Mouse (Mus musculus) stomach, embryonic 16.5 days (tissue): ENCODE data around the gene Psma3. TPM values are rescaled to one million over a fixed set of nuclear protein-coding genes. Genes with fewer than 3 reads are reported as not detected.

Experiments
- ATAC-seq: fragments of 200-750 bp; cut with Nextera tagmentation; 2 replicates; pipeline ENCODE4 v1.8.0; 2017; ENCODE audit warnings: moderate number of reproducible peaks, moderate TSS enrichment; ENCODE audit not compliant: insufficient read depth, low FRiP score
- H3K27ac ChIP-seq: fragments of 300-500 bp; sonication (generic); 2 replicates; pipeline ENCODE4 v1.5.1; 2014; ENCODE audit warnings: low read length
- H3K27me3 ChIP-seq: fragments of 300-500 bp; sonication (generic); 2 replicates; pipeline ENCODE4 v1.6.1; 2014; ENCODE audit warnings: low read length, control low read depth, mixed read lengths; ENCODE audit not compliant: control insufficient read depth, insufficient read depth
- H3K36me3 ChIP-seq: fragments of 300-500 bp; sonication (generic); 2 replicates; pipeline ENCODE4 v1.6.1; 2014; ENCODE audit warnings: low read length; ENCODE audit not compliant: control insufficient read depth, insufficient read depth
- H3K4me1 ChIP-seq: fragments of 300-500 bp; sonication (generic); 2 replicates; pipeline ENCODE4 v1.6.1; 2014; ENCODE audit warnings: low read length, control low read depth, mixed read lengths; ENCODE audit not compliant: control insufficient read depth, insufficient read depth
- H3K4me2 ChIP-seq: fragments of 300-500 bp; sonication (generic); 2 replicates; pipeline ENCODE4 v1.6.1; 2014; ENCODE audit warnings: low read depth, low read length, mixed read lengths
- H3K4me3 ChIP-seq: fragments of 300-500 bp; sonication (generic); replicated peaks from 2 replicates; pipeline ENCODE4 v1.5.1; 2014; ENCODE audit warnings: mild to moderate bottlenecking, low read length
- H3K9ac ChIP-seq: fragments of 300-500 bp; sonication (generic); 2 replicates; pipeline ENCODE4 v1.6.1; 2014; ENCODE audit warnings: low read length
- H3K9me3 ChIP-seq: fragments of 300-500 bp; sonication (generic); replicated peaks from 2 replicates; pipeline ENCODE4 v1.6.1; 2016; ENCODE audit warnings: low read length, control low read depth; ENCODE audit not compliant: control insufficient read depth
- WGBS: fragments of 180-500 bp; shearing (Covaris S2); extraction: QIAGEN DNeasy Blood & Tissue Kit; methylation state at CpG from one replicate; pipeline ENCODE4 v1.1.7; 2014; 5-methylcytosine and 5-hydroxymethylcytosine counted together
- polyA plus RNA-seq: library from polyadenylated mRNA; unstranded; fragments of >200 nt; fragmentation: Nextera tagmentation; extraction: Ambion mirVana; gene quantifications from 2 replicates; pipeline ENCODE4 v1.2.1, GENCODE M21; 2015

Gene Psma3
- polyA plus RNA-seq, 1 experiment from 2014 or later: 542 TPM

DNA sequence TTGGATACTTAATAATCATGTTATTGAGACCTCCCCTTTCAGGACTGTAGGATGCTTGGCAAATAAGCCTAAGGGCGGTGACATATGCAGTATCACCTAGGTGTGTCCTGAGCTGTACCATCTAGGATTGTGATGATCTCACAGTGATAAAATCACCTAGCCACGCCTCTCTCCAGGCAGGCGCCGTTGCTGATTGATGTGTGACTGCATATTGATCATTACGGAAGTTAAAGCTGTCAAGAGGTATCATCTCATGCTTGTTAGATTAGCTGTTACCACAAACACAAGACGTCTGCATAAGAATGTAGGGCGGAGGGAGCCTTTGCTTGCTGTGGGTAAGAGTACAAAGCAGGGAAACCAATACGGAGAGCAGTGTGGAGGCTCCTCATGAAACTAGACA is 55.8 kb downstream of the Psma3 start:
- no peak overlapping the region for H3K9ac ChIP-seq
- no peak overlapping the region for H3K4me3 ChIP-seq
- peak; percentile 10; the same call in 1 of the 2 replicates for ATAC-seq
- no peaks in the 10 kb centered on the region for H3K27me3 ChIP-seq
- no peaks in the 10 kb centered on the region for H3K9me3 ChIP-seq
- peaks cover 4% of the 10 kb centered on the region; the same call in 1 of the 2 replicates for H3K36me3 ChIP-seq
- H3K4me1 ChIP-seq: no peaks in the 10 kb centered on the region
- 82% methylated on average over 8 of the region's 8 CpGs for WGBS
- no peak overlapping the region for H3K4me2 ChIP-seq
- no peak overlapping the region for H3K27ac ChIP-seq

DNA sequence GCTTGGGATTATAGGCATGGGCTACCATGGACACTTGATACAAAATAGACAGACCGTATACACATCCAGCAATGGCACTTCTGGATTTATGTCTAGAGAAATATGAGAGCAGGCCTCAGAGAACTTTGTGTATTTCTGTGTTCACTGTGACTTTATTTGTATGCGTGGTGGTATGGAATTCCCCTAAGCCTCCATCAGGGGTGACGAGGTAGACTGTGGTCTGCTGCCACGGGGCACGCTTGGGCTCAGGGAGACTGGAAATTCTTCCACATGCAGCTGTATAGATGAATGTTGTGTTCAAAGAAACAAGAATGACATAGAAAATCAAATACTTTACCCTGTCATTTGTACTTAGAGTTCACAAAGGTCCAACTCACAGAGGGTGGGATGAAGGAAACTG is 56.3 kb downstream of the Psma3 start:
- 94% methylated on average over 5 of the region's 5 CpGs for WGBS
- H3K36me3 ChIP-seq: peaks cover 4% of the 10 kb centered on the region; the same call in 1 of the 2 replicates
- H3K4me1 ChIP-seq: no peaks in the 10 kb centered on the region

GRCm38 (mm10) chr12:71035826-71036225 is 61.4 kb downstream of the Psma3 start:
- WGBS: 95% methylated on average over 4 of the region's 4 CpGs
- ATAC-seq: no peak
- Histone ChIP-seq H3K27me3 (no peaks in the 10 kb centered on the region), H3K4me3 (no peak overlapping the region), H3K36me3 (peaks cover 6% of the 10 kb centered on the region), H3K9me3 (no peaks in the 10 kb centered on the region), H3K4me2 (no peak overlapping the region), H3K4me1 (no peaks in the 10 kb centered on the region), H3K9ac (no peak overlapping the region), H3K27ac (no peak overlapping the region)

More for the DNA sequence above, 56.3 kb downstream of the Psma3 start:
- no peak overlapping the region for H3K27ac ChIP-seq
- no peak for ATAC-seq
- no peaks in the 10 kb centered on the region for H3K9me3 ChIP-seq
- H3K4me2 ChIP-seq: no peak overlapping the region
- no peaks in the 10 kb centered on the region for H3K27me3 ChIP-seq
- no peak overlapping the region for H3K9ac ChIP-seq
- no peak overlapping the region for H3K4me3 ChIP-seq

GRCm38 (mm10) chr12:71036729-71037404 is 62.4 kb downstream of the Psma3 start:
- Histone ChIP-seq H3K27me3 (no peaks in the 10 kb centered on the region), H3K27ac (no peak overlapping the region), H3K9ac (no peak overlapping the region), H3K4me1 (no peaks in the 10 kb centered on the region), H3K36me3 (peaks cover 6% of the 10 kb centered on the region), H3K4me2 (no peak overlapping the region), H3K4me3 (no peak overlapping the region), H3K9me3 (no peaks in the 10 kb centered on the region)
- no peak for ATAC-seq
- WGBS: 90% methylated on average over 12 of the region's 12 CpGs

GRCm38 (mm10) chr12:71040462-71040861 is 66.0 kb downstream of the Psma3 start:
- WGBS: 80% methylated on average over 7 of the region's 7 CpGs
- Histone ChIP-seq H3K36me3 (peaks cover 12% of the 10 kb centered on the region), H3K27ac (no peak overlapping the region), H3K4me2 (no peak overlapping the region), H3K9me3 (no peaks in the 10 kb centered on the region), H3K9ac (no peak overlapping the region), H3K27me3 (no peaks in the 10 kb centered on the region), H3K4me3 (no peak overlapping the region), H3K4me1 (no peaks in the 10 kb centered on the region)
- no peak for ATAC-seq

DNA sequence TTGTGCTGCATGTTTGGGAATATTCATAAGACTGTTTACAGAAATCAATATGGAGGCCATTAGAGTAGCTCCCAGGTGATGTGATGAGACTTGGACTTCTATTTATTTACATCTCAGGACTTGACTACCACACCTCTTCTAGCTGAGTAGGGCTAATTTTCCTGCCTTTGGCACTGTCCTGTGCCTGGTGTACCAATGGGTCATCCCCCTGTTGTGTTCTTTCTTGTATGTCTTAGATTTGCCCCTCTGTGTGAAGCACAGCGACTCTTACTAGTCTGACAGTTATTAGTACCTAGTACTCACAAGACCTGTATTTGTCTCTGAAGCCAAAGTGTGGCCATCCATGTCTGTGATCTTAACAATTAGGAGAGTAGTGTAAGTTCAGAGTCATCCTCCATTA is 68.0 kb downstream of the Psma3 start:
- H3K9me3 ChIP-seq: no peaks in the 10 kb centered on the region
- H3K4me3 ChIP-seq: no peak overlapping the region
- H3K4me1 ChIP-seq: peaks cover under 1% of the 10 kb centered on the region; the same call in 1 of the 2 replicates
- no peaks in the 10 kb centered on the region for H3K27me3 ChIP-seq
- no peak overlapping the region for H3K27ac ChIP-seq
- H3K4me2 ChIP-seq: no peak overlapping the region
- peaks cover 15% of the 10 kb centered on the region for H3K36me3 ChIP-seq
- 97% methylated on average over 1 of the region's 1 CpGs for WGBS
- H3K9ac ChIP-seq: no peak overlapping the region
- ATAC-seq: no peak

DNA sequence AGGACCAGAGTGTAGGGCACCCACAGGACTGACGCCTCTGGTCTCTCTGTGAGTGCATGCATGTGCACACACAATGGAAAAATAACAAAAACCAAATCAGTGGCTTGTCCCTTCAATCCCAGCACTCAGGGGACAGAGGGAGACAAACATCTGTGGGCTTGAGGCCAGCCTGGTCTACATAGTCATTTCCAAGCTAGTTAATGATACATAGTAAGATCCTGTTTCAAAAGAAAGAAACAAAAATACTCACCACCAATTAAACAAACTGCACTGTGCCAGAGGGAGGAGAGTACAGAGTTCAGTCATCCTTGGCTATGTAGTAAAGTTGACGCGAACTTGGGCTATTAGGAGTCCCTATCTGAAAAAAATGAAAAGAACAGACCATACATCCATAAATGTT is 69.2 kb downstream of the Psma3 start:
- Histone ChIP-seq H3K9ac (no peak overlapping the region), H3K4me2 (no peak overlapping the region), H3K27me3 (no peaks in the 10 kb centered on the region), H3K36me3 (peaks cover 13% of the 10 kb centered on the region), H3K4me3 (no peak overlapping the region), H3K27ac (no peak overlapping the region), H3K9me3 (no peaks in the 10 kb centered on the region), H3K4me1 (peaks cover 10% of the 10 kb centered on the region)
- no peak for ATAC-seq
- WGBS: 89% methylated on average over 3 of the region's 3 CpGs

GRCm38 (mm10) chr12:71044488-71044887 is 70.1 kb downstream of the Psma3 start:
- 81% methylated on average over 2 of the region's 2 CpGs for WGBS
- H3K4me3 ChIP-seq: no peak overlapping the region
- no peak overlapping the region for H3K9ac ChIP-seq
- no peak for ATAC-seq
- peaks cover 13% of the 10 kb centered on the region for H3K36me3 ChIP-seq
- H3K27me3 ChIP-seq: no peaks in the 10 kb centered on the region
- H3K4me2 ChIP-seq: no peak overlapping the region
- no peaks in the 10 kb centered on the region for H3K9me3 ChIP-seq
- H3K27ac ChIP-seq: no peak overlapping the region
- peaks cover 10% of the 10 kb centered on the region for H3K4me1 ChIP-seq
